Mouse (Mus musculus): ENCODE results near the gene Cebpe. TPM values are rescaled to one million over a fixed set of nuclear protein-coding genes. Genes with fewer than 3 reads are reported as not detected.

The Cebpe gene
- polyA plus RNA-seq, 1 experiment from 2014 or later: not detected

GRCm38 (mm10) chr14:54746038-54746437 is 34.1 kb upstream of the Cebpe start:
- WGBS: 72% methylated on average over 9 of the region's 9 CpGs
- Histone ChIP-seq H3K4me2 (replicated peaks; ENCODE audit: low read depth, low read length) (no peak overlapping the region), H3K27me3 (ENCODE audit: control insufficient read depth, insufficient read depth, low read length) (no peaks in the 10 kb centered on the region), H3K36me3 (ENCODE audit: control insufficient read depth, insufficient read depth, low read length) (no peaks in the 10 kb centered on the region), H3K9me3 (ENCODE audit: control insufficient read depth, low read depth, low read length) (no peaks in the 10 kb centered on the region), H3K4me1 (ENCODE audit: control insufficient read depth, insufficient read depth, low read length) (no peaks in the 10 kb centered on the region), H3K4me3 (ENCODE audit: low read depth, low read length) (no peak overlapping the region), H3K27ac (ENCODE audit: low read length) (no peak overlapping the region), H3K9ac (replicated peaks; ENCODE audit: low read depth, low read length) (no peak overlapping the region)
- no peak for ATAC-seq (ENCODE audit: insufficient number of reproducible peaks, insufficient read depth, low FRiP score, low read depth)

- no peak for ATAC-seq (ENCODE audit: insufficient number of reproducible peaks, insufficient read depth, low FRiP score, low read depth)
- Histone ChIP-seq H3K27ac (ENCODE audit: low read length) (no peak overlapping the region), H3K9ac (replicated peaks; ENCODE audit: low read depth, low read length) (no peak overlapping the region), H3K4me2 (replicated peaks; ENCODE audit: low read depth, low read length) (no peak overlapping the region), H3K9me3 (ENCODE audit: control insufficient read depth, low read depth, low read length) (no peaks in the 10 kb centered on the region), H3K4me1 (ENCODE audit: control insufficient read depth, insufficient read depth, low read length) (no peaks in the 10 kb centered on the region), H3K36me3 (ENCODE audit: control insufficient read depth, insufficient read depth, low read length) (no peaks in the 10 kb centered on the region), H3K4me3 (ENCODE audit: low read depth, low read length) (no peak overlapping the region), H3K27me3 (ENCODE audit: control insufficient read depth, insufficient read depth, low read length) (no peaks in the 10 kb centered on the region)
- WGBS: 51% methylated on average over 8 of the region's 8 CpGs
Measured at GRCm38 (mm10) chr14:54744473-54744872, 32.5 kb upstream of the Cebpe start.

GRCm38 (mm10) chr14:54742375-54742774 is 30.4 kb upstream of the Cebpe start:
- Histone ChIP-seq H3K27me3 (ENCODE audit: control insufficient read depth, insufficient read depth, low read length) (no peaks in the 10 kb centered on the region), H3K36me3 (ENCODE audit: control insufficient read depth, insufficient read depth, low read length) (no peaks in the 10 kb centered on the region), H3K27ac (ENCODE audit: low read length) (no peak overlapping the region), H3K9me3 (ENCODE audit: control insufficient read depth, low read depth, low read length) (no peaks in the 10 kb centered on the region), H3K4me1 (ENCODE audit: control insufficient read depth, insufficient read depth, low read length) (no peaks in the 10 kb centered on the region), H3K4me2 (replicated peaks; ENCODE audit: low read depth, low read length) (no peak overlapping the region), H3K9ac (replicated peaks; ENCODE audit: low read depth, low read length) (no peak overlapping the region), H3K4me3 (ENCODE audit: low read depth, low read length) (no peak overlapping the region)
- 44% methylated on average over 2 of the region's 2 CpGs for WGBS
- no peak for ATAC-seq (ENCODE audit: insufficient number of reproducible peaks, insufficient read depth, low FRiP score, low read depth)

- 0 out of 2 replicates have a peak, but pooled peaks cover 3% of the 10 kb centered on the region for H3K4me1 ChIP-seq (ENCODE audit: control insufficient read depth, insufficient read depth, low read length)
- no peak overlapping the region for H3K4me2 ChIP-seq (replicated peaks; ENCODE audit: low read depth, low read length)
- no peak overlapping the region for H3K4me3 ChIP-seq (ENCODE audit: low read depth, low read length)
- H3K27ac ChIP-seq (ENCODE audit: low read length): no peak overlapping the region
- no peaks in the 10 kb centered on the region for H3K27me3 ChIP-seq (ENCODE audit: control insufficient read depth, insufficient read depth, low read length)
- H3K9me3 ChIP-seq (ENCODE audit: control insufficient read depth, low read depth, low read length): no peaks in the 10 kb centered on the region
- H3K36me3 ChIP-seq (ENCODE audit: control insufficient read depth, insufficient read depth, low read length): no peaks in the 10 kb centered on the region
- no peak for ATAC-seq (ENCODE audit: insufficient number of reproducible peaks, insufficient read depth, low FRiP score, low read depth)
- 79% methylated on average over 6 of the region's 6 CpGs for WGBS
- H3K9ac ChIP-seq (replicated peaks; ENCODE audit: low read depth, low read length): no peak overlapping the region
Measured at GRCm38 (mm10) chr14:54741721-54742120, 29.7 kb upstream of the Cebpe start.

- no peak for ATAC-seq (ENCODE audit: insufficient number of reproducible peaks, insufficient read depth, low FRiP score, low read depth)
- Histone ChIP-seq H3K4me3 (ENCODE audit: low read depth, low read length) (no peak overlapping the region), H3K9ac (replicated peaks; ENCODE audit: low read depth, low read length) (no peak overlapping the region), H3K4me1 (ENCODE audit: control insufficient read depth, insufficient read depth, low read length) (0 out of 2 replicates have a peak, but pooled peaks cover 3% of the 10 kb centered on the region), H3K27me3 (ENCODE audit: control insufficient read depth, insufficient read depth, low read length) (no peaks in the 10 kb centered on the region), H3K4me2 (replicated peaks; ENCODE audit: low read depth, low read length) (no peak overlapping the region), H3K27ac (ENCODE audit: low read length) (0 out of 2 replicates have a peak overlapping the region, but pooled peaks have one; percentile 27), H3K36me3 (ENCODE audit: control insufficient read depth, insufficient read depth, low read length) (no peaks in the 10 kb centered on the region), H3K9me3 (ENCODE audit: control insufficient read depth, low read depth, low read length) (no peaks in the 10 kb centered on the region)
- WGBS: 84% methylated on average over 10 of the region's 10 CpGs
Measured at GRCm38 (mm10) chr14:54737634-54738033, 25.7 kb upstream of the Cebpe start.

GRCm38 (mm10) chr14:54736555-54737552 is 24.9 kb upstream of the Cebpe start:
- Histone ChIP-seq H3K9me3 (ENCODE audit: control insufficient read depth, low read depth, low read length) (no peaks in the 10 kb centered on the region), H3K9ac (replicated peaks; ENCODE audit: low read depth, low read length) (no peak overlapping the region), H3K27me3 (ENCODE audit: control insufficient read depth, insufficient read depth, low read length) (no peaks in the 10 kb centered on the region), H3K4me3 (ENCODE audit: low read depth, low read length) (no peak overlapping the region), H3K4me1 (ENCODE audit: control insufficient read depth, insufficient read depth, low read length) (0 out of 2 replicates have a peak, but pooled peaks cover 3% of the 10 kb centered on the region), H3K4me2 (replicated peaks; ENCODE audit: low read depth, low read length) (no peak overlapping the region), H3K36me3 (ENCODE audit: control insufficient read depth, insufficient read depth, low read length) (no peaks in the 10 kb centered on the region), H3K27ac (ENCODE audit: low read length) (0 out of 2 replicates have a peak overlapping the region, but pooled peaks have one; percentile 27)
- peak; percentile 28; the same call in 1 of the 2 replicates for ATAC-seq (ENCODE audit: insufficient number of reproducible peaks, insufficient read depth, low FRiP score, low read depth)
- 60% methylated on average over 14 of the region's 14 CpGs for WGBS

GRCm38 (mm10) chr14:54735221-54735620 is 23.2 kb upstream of the Cebpe start:
- no peaks in the 10 kb centered on the region for H3K27me3 ChIP-seq (ENCODE audit: control insufficient read depth, insufficient read depth, low read length)
- no peaks in the 10 kb centered on the region for H3K9me3 ChIP-seq (ENCODE audit: control insufficient read depth, low read depth, low read length)
- ATAC-seq (ENCODE audit: insufficient number of reproducible peaks, insufficient read depth, low FRiP score, low read depth): no peak
- no peak overlapping the region for H3K4me2 ChIP-seq (replicated peaks; ENCODE audit: low read depth, low read length)
- WGBS: 73% methylated on average over 4 of the region's 4 CpGs
- no peak overlapping the region for H3K27ac ChIP-seq (ENCODE audit: low read length)
- no peak overlapping the region for H3K9ac ChIP-seq (replicated peaks; ENCODE audit: low read depth, low read length)
- no peaks in the 10 kb centered on the region for H3K36me3 ChIP-seq (ENCODE audit: control insufficient read depth, insufficient read depth, low read length)
- 0 out of 2 replicates have a peak, but pooled peaks cover 3% of the 10 kb centered on the region for H3K4me1 ChIP-seq (ENCODE audit: control insufficient read depth, insufficient read depth, low read length)
- no peak overlapping the region for H3K4me3 ChIP-seq (ENCODE audit: low read depth, low read length)

- Histone ChIP-seq H3K9me3 (ENCODE audit: control insufficient read depth, low read depth, low read length) (no peaks in the 10 kb centered on the region), H3K27ac (ENCODE audit: low read length) (no peak overlapping the region), H3K36me3 (ENCODE audit: control insufficient read depth, insufficient read depth, low read length) (no peaks in the 10 kb centered on the region), H3K27me3 (ENCODE audit: control insufficient read depth, insufficient read depth, low read length) (no peaks in the 10 kb centered on the region), H3K4me3 (ENCODE audit: low read depth, low read length) (no peak overlapping the region), H3K4me2 (replicated peaks; ENCODE audit: low read depth, low read length) (no peak overlapping the region), H3K9ac (replicated peaks; ENCODE audit: low read depth, low read length) (no peak overlapping the region), H3K4me1 (ENCODE audit: control insufficient read depth, insufficient read depth, low read length) (0 out of 2 replicates have a peak, but pooled peaks cover 3% of the 10 kb centered on the region)
- 69% methylated on average over 4 of the region's 4 CpGs for WGBS
- ATAC-seq (ENCODE audit: insufficient number of reproducible peaks, insufficient read depth, low FRiP score, low read depth): no peak
Measured at GRCm38 (mm10) chr14:54734004-54734403, 22.0 kb upstream of the Cebpe start.

All from stomach, embryonic 14.5 days (tissue).